8 mouse cellular contexts compared by ENCODE assay signal in genomic region chr17:48336857-48337256, GRCm38 (mm10). TPM values are rescaled to one million over a fixed set of nuclear protein-coding genes. Genes with fewer than 3 reads are reported as not detected.
A peak's percentile ranks its signal among the peaks of the same experiment; 100 is the strongest.
DNase-seq lines count a peak whose midpoint lies in the region; ATAC-seq and TF ChIP-seq lines count a peak whose summit lies in the region.

No protein-coding gene starts in this region.

- no peaks in the 10 kb centered on the region for H3K27me3 ChIP-seq in midbrain, embryonic 14.5 days (ENCODE audit: control insufficient read depth, insufficient read depth, low read length)
- no peaks in the 10 kb centered on the region for H3K27me3 ChIP-seq in midbrain, embryonic 15.5 days (replicated peaks)
- H3K27me3 ChIP-seq in thymus, adult 2 months (ENCODE audit: control insufficient read depth, insufficient read depth, low read length): no peaks in the 10 kb centered on the region

- H3K4me2 ChIP-seq in midbrain, embryonic 14.5 days (ENCODE audit: low read length): no peak overlapping the region
- no peak overlapping the region for H3K4me2 ChIP-seq in midbrain, embryonic 15.5 days

- H3K9ac ChIP-seq in midbrain, embryonic 14.5 days (replicated peaks; ENCODE audit: low read length): no peak overlapping the region
- H3K9ac ChIP-seq in midbrain, embryonic 15.5 days: no peak overlapping the region

- TF ChIP-seq CTCF in thymus, adult 2 months (IDR thresholded peaks at IDR 0.05; ENCODE audit: borderline replicate concordance, control insufficient read depth, extremely low read depth, insufficient read depth, low read length, poor library complexity): peak; percentile 79; the same call in 1 of the 2 replicates

- H3K9me3 ChIP-seq in midbrain, embryonic 14.5 days (ENCODE audit: control insufficient read depth, low read length): no peaks in the 10 kb centered on the region
- no peaks in the 10 kb centered on the region for H3K9me3 ChIP-seq in midbrain, embryonic 15.5 days

- no peak overlapping the region for H3K4me3 ChIP-seq in midbrain, embryonic 14.5 days (replicated peaks; ENCODE audit: low read depth, low read length)
- H3K4me3 ChIP-seq in midbrain, embryonic 15.5 days: no peak overlapping the region
- H3K4me3 ChIP-seq in thymus, adult 2 months (ENCODE audit: control insufficient read depth, insufficient read depth, low read length): no peak overlapping the region

- peak; percentile 84 for DNase-seq in midbrain, embryonic 14.5 days
- peak; percentile 29 for DNase-seq in cerebellum, adult 8-10 months
- peak; percentile 87 for DNase-seq in gastrocnemius, postnatal 10 days
- peak; percentile 29 to 80 for DNase-seq in kidney, adult 8-10 months
- DNase-seq in liver: peak; percentile 89
- peak; percentile 49 for DNase-seq in ovary, adult 18-20 months (ENCODE audit: low spot score)
- DNase-seq in thymus, adult 2 months: peak; percentile 83

- no peak overlapping the region for H3K27ac ChIP-seq in midbrain, embryonic 14.5 days (replicated peaks; ENCODE audit: low read depth, low read length)
- H3K27ac ChIP-seq in midbrain, embryonic 15.5 days: no peak overlapping the region
- no peak overlapping the region for H3K27ac ChIP-seq in thymus, adult 2 months (ENCODE audit: control insufficient read depth, insufficient read depth, low read length)

- no peak for ATAC-seq in midbrain, embryonic 14.5 days (ENCODE audit: low FRiP score, low TSS enrichment)
- ATAC-seq in midbrain, embryonic 15.5 days (replicated peaks): no peak

- no peaks in the 10 kb centered on the region for H3K36me3 ChIP-seq in midbrain, embryonic 14.5 days (ENCODE audit: control insufficient read depth, insufficient read depth, low read length)
- H3K36me3 ChIP-seq in midbrain, embryonic 15.5 days (replicated peaks): no peaks in the 10 kb centered on the region
- H3K36me3 ChIP-seq in thymus, adult 2 months (ENCODE audit: control insufficient read depth, insufficient read depth, low read length): no peaks in the 10 kb centered on the region

- WGBS in midbrain, embryonic 14.5 days: 3% methylated on average over 6 of the region's 6 CpGs
- WGBS in midbrain, embryonic 15.5 days: 3% methylated on average over 6 of the region's 6 CpGs
- WGBS in thymus, adult 2 months: 1% methylated on average over 6 of the region's 6 CpGs

- no peak for TF ChIP-seq POLR2A in thymus, adult 2 months (IDR thresholded peaks at IDR 0.05; ENCODE audit: control insufficient read depth, extremely low read depth, insufficient read depth, low read length, poor library complexity)

- H3K4me1 ChIP-seq in midbrain, embryonic 14.5 days (ENCODE audit: control insufficient read depth, insufficient read depth, low read length): no peaks in the 10 kb centered on the region
- no peaks in the 10 kb centered on the region for H3K4me1 ChIP-seq in midbrain, embryonic 15.5 days
- H3K4me1 ChIP-seq in thymus, adult 2 months (replicated peaks; ENCODE audit: control insufficient read depth, insufficient read depth, low read length): no peaks in the 10 kb centered on the region

RNA-seq across cellular contexts. Expression of gene Trem2, which starts 9.3 kb away (rescaled TPM):
- 2.6 and 3.7 TPM in 2 replicates for polyA plus RNA-seq in midbrain, embryonic 14.5 days (2014; fragmentation: Nextera tagmentation; extraction: Ambion mirVana)
- polyA plus RNA-seq in midbrain, embryonic 15.5 days (2015; fragmentation: Nextera tagmentation; extraction: Ambion mirVana): 3.9 and 4.2 TPM in 2 replicates
- 1 to 10 TPM; 1.4 to 1.8 TPM for total RNA-seq in gastrocnemius, postnatal 10 days (2021)
- 7.1 and 11.7 TPM in 2 replicates for polyA plus RNA-seq in thymus, adult 2 months (2012; rRNA removed)

RNA-seq across cellular contexts. Expression of gene B430306N03Rik, which starts 20.9 kb away (rescaled TPM):
- 0.55 TPM in 1 of 2 replicates, not detected in the other for polyA plus RNA-seq in midbrain, embryonic 14.5 days (2014; fragmentation: Nextera tagmentation; extraction: Ambion mirVana)
- 0.09 and 0.22 TPM in 2 replicates for polyA plus RNA-seq in midbrain, embryonic 15.5 days (2015; fragmentation: Nextera tagmentation; extraction: Ambion mirVana)
- under 1 TPM; 0.05 to 0.34 TPM for total RNA-seq in gastrocnemius, postnatal 10 days (2021)
- 4.0 and 4.3 TPM in 2 replicates for polyA plus RNA-seq in thymus, adult 2 months (2012; rRNA removed)

RNA-seq across cellular contexts. Expression of gene Treml1, which starts 22.9 kb away (rescaled TPM):
- 0.23 and 0.51 TPM in 2 replicates for polyA plus RNA-seq in midbrain, embryonic 14.5 days (2014; fragmentation: Nextera tagmentation; extraction: Ambion mirVana)
- 0.41 TPM in 2 replicates for polyA plus RNA-seq in midbrain, embryonic 15.5 days (2015; fragmentation: Nextera tagmentation; extraction: Ambion mirVana)
- total RNA-seq in gastrocnemius, postnatal 10 days (2021): not detected
- polyA plus RNA-seq in thymus, adult 2 months (2012; rRNA removed): 0.73 TPM in 1 of 2 replicates, not detected in the other

RNA-seq across cellular contexts. Expression of gene Treml2, which starts 37.6 kb away (rescaled TPM):
- polyA plus RNA-seq in midbrain, embryonic 14.5 days (2014; fragmentation: Nextera tagmentation; extraction: Ambion mirVana): 0.12 TPM in 1 of 2 replicates, not detected in the other
- 0.08 TPM in 1 of 2 replicates, not detected in the other for polyA plus RNA-seq in midbrain, embryonic 15.5 days (2015; fragmentation: Nextera tagmentation; extraction: Ambion mirVana)
- under 1 TPM in 1 of 2 experiments, not detected in 1; 0.18 TPM for total RNA-seq in gastrocnemius, postnatal 10 days (2021)
- 54.8 and 56.4 TPM in 2 replicates for polyA plus RNA-seq in thymus, adult 2 months (2012; rRNA removed)

Comparison
In these comparisons a context has a peak if more than half of its experiments do, and no peak if none do; other contexts are left out.
1. DNase-seq: peak in every context shown above with its lines; median percentile 89 in liver; 87 in gastrocnemius, postnatal 10 days; 84 in midbrain, embryonic 14.5 days; 83 in thymus, adult 2 months; 54 in kidney, adult 8-10 months; 49 in ovary, adult 18-20 months; 29 in cerebellum, adult 8-10 months.